Mouse (Mus musculus) ovary, adult 18-20 months (tissue): ENCODE data around the gene Wtip.
"Not testable (repeated sequence)": the region's sequence is repeated elsewhere in the genome, so short reads cannot be mapped to it uniquely, and the experiment has no call there.

Source experiments
- DNase-seq: peaks from one replicate; pipeline ENCODE4 v3.0.0; 2022; ENCODE audit warnings: low spot score, mixed read lengths

Gene Wtip

GRCm38 (mm10) chr7:34133117-34133762, at the start of gene Wtip:
Gene Wtip (minus strand): TSS chr7:34133268.
- peak; percentile 67 for DNase-seq

GRCm38 (mm10) chr7:34176241-34176640, 43.2 kb upstream of the Wtip start:
- DNase-seq = not testable (repeated sequence)

DNA sequence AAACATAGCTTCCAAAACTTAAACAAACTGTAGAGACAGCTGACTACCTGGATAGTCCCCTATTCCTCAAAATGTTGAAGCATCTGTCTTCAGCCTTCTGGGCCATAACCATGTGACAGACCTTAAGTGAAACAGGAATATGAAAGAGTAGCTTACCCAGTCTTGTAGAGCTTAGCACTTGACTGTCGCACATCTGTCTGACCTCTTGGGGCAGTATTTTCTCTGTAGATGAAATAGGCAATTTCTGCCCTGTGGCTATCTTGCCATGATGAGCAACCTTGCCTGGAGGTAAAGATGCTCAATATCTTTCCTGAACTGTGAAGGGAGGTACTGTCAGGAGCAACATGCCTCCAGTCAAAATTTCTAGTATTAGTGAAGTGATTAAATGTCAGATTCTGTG, 39.2 kb upstream of the Wtip start:
- no peak for DNase-seq

GRCm38 (mm10) chr7:34169454-34169853, 36.4 kb upstream of the Wtip start, which contains the start of gene Uba2:
Gene Uba2 (minus strand): TSS chr7:34169599.
- no peak for DNase-seq

GRCm38 (mm10) chr7:34168470-34169251, 35.6 kb upstream of the Wtip start:
- DNase-seq = peak; percentile 79

DNA sequence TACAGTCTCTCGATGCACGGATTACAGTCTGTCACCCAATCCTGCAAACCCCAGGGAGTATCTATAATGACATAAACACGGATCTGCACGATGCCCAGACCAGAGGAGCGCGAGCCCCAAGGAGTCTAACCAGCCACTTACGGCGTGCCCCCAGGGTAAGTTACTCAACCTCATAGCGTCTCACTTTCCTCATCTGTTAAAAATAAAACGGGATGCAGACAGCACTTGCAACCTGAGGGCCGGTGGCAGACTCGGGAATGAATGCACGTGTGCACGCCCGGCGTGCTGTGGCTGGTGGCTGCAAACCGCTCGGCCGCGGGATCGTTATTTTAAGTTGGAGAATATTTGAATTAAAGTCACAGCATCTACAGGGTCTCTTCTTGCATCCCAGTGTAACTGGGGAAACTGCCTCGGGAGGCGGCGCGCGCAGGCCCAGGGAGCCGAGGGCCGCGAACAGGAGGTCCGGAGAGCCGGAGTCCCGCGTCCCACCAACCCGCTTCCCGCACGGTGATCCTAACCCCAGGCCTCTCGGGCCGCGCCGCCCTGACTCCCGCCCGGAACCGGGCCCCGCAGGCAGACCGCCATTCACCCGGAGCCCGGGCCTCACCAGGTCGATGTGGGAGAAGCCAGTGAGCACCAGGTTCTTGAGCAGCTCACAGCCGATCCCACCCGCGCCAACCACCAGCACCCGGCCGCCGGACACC, 34.9 kb upstream of the Wtip start:
- DNase-seq = no peak

- DNase-seq = no peak
Measured at GRCm38 (mm10) chr7:34166850-34167249, 33.8 kb upstream of the Wtip start.

- no peak for DNase-seq
Measured at GRCm38 (mm10) chr7:34165999-34166398, 32.9 kb upstream of the Wtip start.

DNA sequence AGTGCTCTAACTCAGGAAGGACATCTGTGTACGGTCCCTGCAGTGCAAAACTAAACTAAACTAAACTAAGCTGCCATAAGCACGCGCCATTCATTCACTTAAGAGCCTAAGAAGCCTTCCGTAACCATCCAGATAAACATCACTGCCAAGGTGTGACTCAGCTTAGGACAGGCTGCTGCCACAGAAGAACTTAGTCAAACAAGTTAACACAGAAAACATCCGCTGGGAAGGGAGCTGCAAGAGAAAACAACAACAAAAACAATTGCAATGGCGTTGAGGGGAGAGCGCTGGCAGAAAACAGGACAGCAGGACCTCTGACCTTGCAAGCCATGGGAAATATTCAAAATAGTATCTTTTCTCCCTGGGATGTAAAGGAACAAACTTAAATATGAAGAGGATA, 31.6 kb upstream of the Wtip start:
- DNase-seq = no peak

DNA sequence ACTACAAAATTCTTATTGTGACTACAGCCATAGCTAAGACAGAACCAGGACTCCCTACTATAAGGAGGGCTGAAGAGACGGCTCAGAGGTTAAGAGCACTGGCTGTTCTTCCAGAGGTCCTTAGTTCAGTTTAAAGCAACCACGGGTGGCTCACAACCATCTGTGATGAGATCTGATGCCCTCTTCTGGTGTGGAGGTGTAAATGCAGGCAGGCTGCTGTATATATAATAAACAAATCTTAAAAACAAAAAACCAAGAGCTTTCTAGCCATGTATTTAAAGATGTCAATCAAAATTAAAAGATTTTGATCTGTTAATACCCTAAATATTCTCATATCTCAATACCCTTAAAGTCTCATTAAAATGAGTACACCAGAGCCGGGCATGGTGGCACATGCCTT, 26.1 kb upstream of the Wtip start:
- DNase-seq = no peak

- no peak for DNase-seq
Measured at GRCm38 (mm10) chr7:34157994-34158393, 24.9 kb upstream of the Wtip start.

DNA sequence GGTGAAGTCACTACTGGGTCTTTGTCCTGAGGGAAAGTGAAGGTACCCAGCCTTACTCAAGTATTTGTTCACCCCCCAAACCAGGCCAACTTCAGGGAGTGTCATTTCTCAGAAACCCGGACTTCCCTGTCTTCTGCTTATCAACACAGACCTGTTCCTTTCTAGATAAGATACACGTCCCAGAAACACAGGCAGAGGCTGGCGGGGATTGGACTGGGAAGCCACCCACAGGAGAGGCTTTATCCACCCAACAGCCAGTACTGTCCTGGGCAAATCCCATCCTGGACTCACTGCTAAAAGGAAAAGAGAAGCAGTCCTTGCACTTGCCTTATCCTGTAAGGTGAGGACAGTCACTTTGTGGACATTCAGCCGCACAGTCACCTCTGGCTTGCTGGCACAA, 14.1 kb upstream of the Wtip start:
- DNase-seq = no peak

DNA sequence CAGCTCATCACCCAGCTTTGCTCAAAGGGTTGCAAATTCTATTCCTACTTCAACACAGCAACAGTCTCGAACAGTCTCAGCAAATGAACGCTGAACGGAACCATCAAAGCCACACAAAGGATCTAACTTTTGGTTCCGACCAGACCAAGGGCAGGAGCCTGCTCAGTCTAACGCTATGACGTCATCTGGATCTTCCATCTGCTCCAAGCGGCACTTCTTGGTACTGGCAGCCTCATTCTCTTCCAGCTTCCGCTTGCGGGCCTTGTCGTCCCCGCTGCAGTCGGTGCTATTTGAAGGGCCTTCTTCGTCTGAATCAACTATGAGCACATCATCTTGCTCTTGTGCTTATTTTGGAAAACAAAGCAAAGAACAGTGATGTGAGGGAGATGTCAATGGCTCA, 8.1 kb upstream of the Wtip start:
- DNase-seq = no peak

DNA sequence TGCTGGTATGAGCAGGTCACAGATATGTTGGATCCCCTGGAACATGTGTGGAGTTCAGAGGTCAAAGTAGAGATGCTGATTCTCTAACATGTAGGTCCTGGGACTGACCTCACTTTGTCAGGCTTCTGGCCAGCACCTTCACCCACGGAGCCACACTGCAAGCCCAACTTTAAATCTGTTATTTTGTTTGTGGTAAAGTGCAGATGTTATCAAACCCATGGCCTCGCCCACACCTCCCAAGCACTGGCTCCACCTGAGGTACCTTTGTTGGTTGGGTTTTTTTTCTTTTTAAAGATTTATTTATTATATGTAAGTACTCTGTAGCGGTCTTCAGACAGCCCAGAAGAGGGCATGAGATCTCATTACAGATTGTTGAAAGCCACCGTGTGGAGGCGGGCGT, 6.4 kb upstream of the Wtip start:
- no peak for DNase-seq

- DNase-seq = no peak
Measured at GRCm38 (mm10) chr7:34134336-34134735, 1.3 kb upstream of the Wtip start.

DNA sequence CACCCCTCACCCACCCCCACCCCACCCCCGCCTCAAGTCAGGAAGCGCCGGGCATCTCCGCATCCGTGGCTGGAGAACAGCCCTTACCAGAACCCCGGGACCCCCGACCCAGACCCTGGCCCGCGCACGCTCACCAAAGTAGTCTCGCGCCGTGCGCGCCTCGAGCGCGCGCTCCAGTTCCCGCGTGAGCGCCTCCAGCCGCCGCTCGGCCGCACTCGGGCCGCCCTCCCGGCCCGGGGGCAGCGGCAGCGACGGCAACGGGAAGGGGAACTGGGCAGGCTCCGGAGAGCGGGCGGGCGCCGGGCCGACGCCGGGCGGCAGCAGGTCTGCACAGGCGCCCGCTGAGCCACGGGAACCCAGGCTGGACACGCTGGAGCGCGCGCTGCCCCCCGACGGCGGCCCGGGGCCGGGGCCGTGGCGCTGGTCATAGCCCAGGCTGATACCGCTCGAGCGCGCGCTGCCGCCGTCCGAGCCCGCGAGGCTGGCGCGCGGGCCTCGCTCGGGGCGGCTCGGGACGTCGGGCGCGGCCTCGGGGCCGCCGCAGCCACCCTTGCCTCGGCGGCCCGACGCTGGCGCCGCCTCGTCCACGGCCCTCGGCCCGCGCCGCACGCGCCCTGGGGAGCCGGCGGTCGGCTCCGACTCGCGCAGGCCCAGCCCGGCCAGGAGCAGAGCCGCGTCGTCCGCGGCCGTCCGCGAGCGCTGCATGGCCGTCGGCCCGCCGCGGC, 551 bp downstream of the Wtip start:
- no peak for DNase-seq

DNA sequence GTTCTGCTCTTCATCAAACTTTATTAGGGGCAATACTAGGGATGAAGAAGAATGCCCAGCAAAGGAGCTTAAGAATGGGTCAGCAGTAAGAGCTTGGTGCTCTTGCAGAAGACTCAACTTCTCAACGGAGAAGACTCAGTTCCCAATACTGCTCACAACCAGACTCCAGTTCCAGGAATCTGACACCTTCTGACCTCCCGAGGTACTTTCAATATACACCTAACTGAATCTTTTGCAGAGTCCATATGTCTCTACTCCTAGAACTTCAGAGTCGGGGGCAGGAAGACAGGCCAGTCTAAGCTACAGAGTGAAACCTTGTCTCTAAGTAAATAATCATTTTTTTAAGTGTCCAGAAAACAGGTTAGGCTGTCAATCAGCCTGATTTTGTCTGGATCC, 1.1 kb downstream of the Wtip start:
- DNase-seq = no peak

GRCm38 (mm10) chr7:34131118-34131517, 1.9 kb downstream of the Wtip start:
- no peak for DNase-seq

DNA sequence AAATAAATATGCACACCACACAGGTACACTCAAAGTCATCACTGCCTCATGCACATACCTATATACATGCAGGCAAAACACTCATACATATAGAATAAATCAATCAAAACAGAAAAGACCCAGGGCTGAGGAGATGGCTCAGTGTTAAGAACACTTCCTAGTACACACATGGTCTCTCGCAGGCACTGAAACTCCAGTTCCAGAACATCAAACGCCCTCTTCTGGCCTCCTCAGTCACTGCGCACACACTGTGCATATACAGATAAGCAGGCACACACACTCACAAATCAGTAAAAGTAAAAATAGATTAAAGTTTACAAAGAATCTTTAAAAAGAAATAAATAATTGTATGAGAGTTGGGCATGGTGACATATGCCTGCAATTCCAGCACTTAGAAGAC, 6.8 kb downstream of the Wtip start:
- DNase-seq = no peak

GRCm38 (mm10) chr7:34125346-34125745, 7.7 kb downstream of the Wtip start:
- no peak for DNase-seq

DNA sequence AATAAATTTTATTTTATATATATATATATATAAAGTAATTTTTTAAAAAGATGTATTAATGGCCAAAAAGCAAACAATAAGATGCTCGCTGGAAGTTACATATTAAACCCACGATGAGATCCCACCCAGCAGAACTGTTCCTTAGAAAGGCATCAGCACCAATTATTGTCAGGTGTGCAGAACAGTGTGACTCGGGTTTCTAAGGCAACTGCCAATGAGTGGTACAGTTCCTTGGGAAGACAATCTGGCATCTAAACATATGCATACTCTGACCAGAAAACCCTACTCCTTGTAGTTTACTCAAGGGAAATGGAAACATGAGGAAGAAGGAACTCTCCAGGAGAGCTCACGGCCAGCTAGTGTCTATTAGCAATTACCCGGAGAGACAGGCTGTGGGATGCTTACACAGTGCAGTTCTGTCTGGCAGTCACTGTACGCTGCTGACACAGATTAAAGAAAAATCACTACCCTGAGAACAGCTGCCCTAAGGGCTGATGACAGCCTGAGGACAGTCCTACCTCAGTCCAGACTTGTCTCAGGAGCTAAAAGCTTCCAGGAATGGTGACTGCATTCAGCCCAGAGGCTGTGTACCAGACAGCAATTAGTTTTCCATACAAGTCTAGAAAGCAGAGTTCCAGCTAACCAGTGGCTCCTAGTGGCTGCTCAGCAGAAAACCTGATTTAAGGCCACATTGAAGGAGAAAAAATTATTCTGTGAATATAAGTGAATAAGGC, 9.9 kb downstream of the Wtip start:
- no peak for DNase-seq

DNA sequence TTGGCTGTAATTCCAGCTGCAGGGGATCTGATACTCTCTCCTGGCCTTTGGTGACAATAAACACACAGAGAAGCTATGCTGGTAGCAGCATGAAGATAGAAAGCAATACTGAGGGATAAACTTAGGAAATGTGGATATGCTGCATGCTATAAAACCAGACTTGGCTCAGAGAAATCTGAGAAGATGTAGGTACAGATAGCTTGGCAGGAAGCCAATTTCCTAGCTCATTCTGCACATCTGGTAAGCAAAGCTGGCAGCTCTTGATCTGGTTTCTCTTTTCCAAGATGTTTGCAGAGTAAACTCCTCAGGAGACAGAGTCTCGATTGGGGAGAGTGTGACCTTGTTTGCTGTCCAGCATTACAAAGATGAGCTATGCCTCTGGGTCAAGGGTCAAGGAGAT, 12.4 kb downstream of the Wtip start:
- DNase-seq = not testable (repeated sequence)
